Mouse (Mus musculus) spleen, adult 18-20 months (tissue): ENCODE measurements around the gene Gja5.
"Not testable (repeated sequence)": the region's sequence is repeated elsewhere in the genome, so short reads cannot be mapped to it uniquely, and the experiment has no call there.

Experiments
- DNase-seq, 2 experiments: peaks; one replicate each; pipeline ENCODE4 v3.0.0; 2022; ENCODE audit warnings: mixed read lengths in 2 of 2

Gene Gja5

GRCm38 (mm10) chr3:97044188-97044587 is 139.7 kb downstream of the Gja5 start:
- DNase-seq: no peak

- no peak for DNase-seq
Observed at GRCm38 (mm10) chr3:97047757-97048156, 143.3 kb downstream of the Gja5 start.

GRCm38 (mm10) chr3:97048360-97048759 is 143.9 kb downstream of the Gja5 start:
- DNase-seq: no peak

- no peak for DNase-seq
Observed at GRCm38 (mm10) chr3:97051264-97051744, 146.8 kb downstream of the Gja5 start.

GRCm38 (mm10) chr3:97052069-97052799 is 147.7 kb downstream of the Gja5 start:
- DNase-seq: no peak

GRCm38 (mm10) chr3:97058704-97059103 is 154.2 kb downstream of the Gja5 start:
- DNase-seq: no peak

- no peak for DNase-seq
Observed at GRCm38 (mm10) chr3:97060119-97060518, 155.6 kb downstream of the Gja5 start.

GRCm38 (mm10) chr3:97062814-97063213 is 158.3 kb downstream of the Gja5 start:
- no peak for DNase-seq

GRCm38 (mm10) chr3:97064046-97064445 is 159.6 kb downstream of the Gja5 start:
- DNase-seq: no peak

- not testable (repeated sequence) for DNase-seq
Observed at GRCm38 (mm10) chr3:97069589-97069988, 165.1 kb downstream of the Gja5 start.

GRCm38 (mm10) chr3:97071916-97072315 is 167.4 kb downstream of the Gja5 start:
- not testable (repeated sequence) for DNase-seq

GRCm38 (mm10) chr3:97072361-97072760 is 167.9 kb downstream of the Gja5 start:
- not testable (repeated sequence) for DNase-seq

- DNase-seq: not testable (repeated sequence)
Observed at GRCm38 (mm10) chr3:97075744-97076350, 171.4 kb downstream of the Gja5 start.

GRCm38 (mm10) chr3:97076412-97076811 is 171.9 kb downstream of the Gja5 start:
- DNase-seq: peak in 1 of 2 experiments; percentile 39

- DNase-seq: no peak
Observed at GRCm38 (mm10) chr3:97078436-97078835, 173.9 kb downstream of the Gja5 start.

GRCm38 (mm10) chr3:97082156-97082555 is 177.7 kb downstream of the Gja5 start:
- no peak for DNase-seq

GRCm38 (mm10) chr3:97087326-97087725 is 182.8 kb downstream of the Gja5 start:
- peak in 1 of 2 experiments; percentile 47 for DNase-seq

- DNase-seq: not testable (repeated sequence)
Observed at GRCm38 (mm10) chr3:97088291-97088690, 183.8 kb downstream of the Gja5 start.

- DNase-seq: not testable (repeated sequence)
Observed at GRCm38 (mm10) chr3:97091971-97092370, 187.5 kb downstream of the Gja5 start.

GRCm38 (mm10) chr3:97096664-97097063 is 192.2 kb downstream of the Gja5 start:
- not testable (repeated sequence) for DNase-seq

GRCm38 (mm10) chr3:97100784-97101641 is 196.5 kb downstream of the Gja5 start:
- DNase-seq: no peak

- not testable (repeated sequence) for DNase-seq
Observed at GRCm38 (mm10) chr3:97103946-97104345, 199.5 kb downstream of the Gja5 start.
